Mouse (Mus musculus) liver, embryonic 13.5 days (tissue): ENCODE results near the gene Scgb1b20. TPM values are rescaled to one million over a fixed set of nuclear protein-coding genes. Genes with fewer than 3 reads are reported as not detected.
"Not testable (repeated sequence)": the region's sequence is repeated elsewhere in the genome, so short reads cannot be mapped to it uniquely, and the experiment has no call there.

Experiments used
- ATAC-seq: fragments of 200-750 bp; cut with Nextera tagmentation; 2 replicates; pipeline ENCODE4 v1.8.0; 2017; ENCODE audit warnings: low read depth, mild to moderate bottlenecking, moderate number of reproducible peaks, moderate library complexity
- DNase-seq: peaks from one replicate; pipeline ENCODE4 v3.0.0; 2022
- H3K27ac ChIP-seq: fragments of 300-500 bp; sonication (generic); 2 replicates; pipeline ENCODE4 v1.5.1; 2015; ENCODE audit warnings: moderate library complexity, mild to moderate bottlenecking, inconsistent platforms
- H3K27me3 ChIP-seq: fragments of 300-500 bp; sonication (generic); 2 replicates; pipeline ENCODE4 v1.6.1; 2015; ENCODE audit warnings: mild to moderate bottlenecking, inconsistent platforms
- H3K36me3 ChIP-seq: fragments of 300-500 bp; sonication (generic); 2 replicates; pipeline ENCODE4 v1.6.1; 2015; ENCODE audit warnings: mild to moderate bottlenecking, inconsistent platforms
- H3K4me1 ChIP-seq: fragments of 300-500 bp; sonication (generic); replicated peaks from 2 replicates; pipeline ENCODE4 v1.6.1; 2015; ENCODE audit warnings: inconsistent platforms
- H3K4me2 ChIP-seq: fragments of 300-500 bp; sonication (generic); 2 replicates; pipeline ENCODE4 v1.6.1; 2015; ENCODE audit warnings: inconsistent platforms, mild to moderate bottlenecking, moderate library complexity
- H3K4me3 ChIP-seq: fragments of 300-500 bp; sonication (generic); replicated peaks from 2 replicates; pipeline ENCODE4 v1.5.1; 2015; ENCODE audit warnings: mild to moderate bottlenecking, inconsistent platforms
- H3K9ac ChIP-seq: fragments of 300-500 bp; sonication (generic); 2 replicates; pipeline ENCODE4 v1.6.1; 2015; ENCODE audit warnings: mild to moderate bottlenecking, inconsistent platforms
- H3K9me3 ChIP-seq: fragments of 300-500 bp; sonication (generic); replicated peaks from 2 replicates; pipeline ENCODE4 v1.6.1; 2016; ENCODE audit warnings: inconsistent platforms
- WGBS: fragments of 180-500 bp; shearing (Covaris S2); methylation state at CpG from one replicate; pipeline ENCODE4 v1.1.7; 2015; ENCODE audit not compliant: insufficient replicate concordance; 5-methylcytosine and 5-hydroxymethylcytosine counted together
- polyA plus RNA-seq: library from polyadenylated mRNA; unstranded; fragments of >200 nt; fragmentation: Nextera tagmentation; extraction: Ambion mirVana; gene quantifications from 2 replicates; pipeline ENCODE4 v1.2.1, GENCODE M21; 2015

Gene Scgb1b20
- not detected in 2 replicates for polyA plus RNA-seq

DNA sequence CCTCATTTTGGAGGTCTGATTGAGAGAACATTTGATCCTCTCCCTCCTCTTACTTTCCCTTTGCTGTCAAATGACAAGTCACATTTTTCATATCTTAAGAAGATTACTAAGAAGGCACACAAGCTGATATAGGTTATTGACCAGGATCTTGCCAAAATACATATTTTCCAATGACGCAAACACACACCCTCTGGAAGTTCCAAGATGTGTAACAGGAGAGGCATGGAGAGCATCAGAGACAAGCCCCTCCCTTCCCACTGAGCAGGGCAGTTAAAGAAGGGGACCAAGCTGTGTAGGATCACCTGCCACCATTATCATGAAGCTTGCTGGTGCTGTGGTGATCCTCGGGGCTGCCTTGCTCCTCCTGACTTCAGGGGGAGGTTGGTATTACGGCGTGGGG is at the start of gene Scgb1b20:
Gene Scgb1b20, plus strand, starts transcription at position 301 of the 400 bp plus-strand sequence.
- 55% methylated on average over 4 of the region's 4 CpGs for WGBS

DNA sequence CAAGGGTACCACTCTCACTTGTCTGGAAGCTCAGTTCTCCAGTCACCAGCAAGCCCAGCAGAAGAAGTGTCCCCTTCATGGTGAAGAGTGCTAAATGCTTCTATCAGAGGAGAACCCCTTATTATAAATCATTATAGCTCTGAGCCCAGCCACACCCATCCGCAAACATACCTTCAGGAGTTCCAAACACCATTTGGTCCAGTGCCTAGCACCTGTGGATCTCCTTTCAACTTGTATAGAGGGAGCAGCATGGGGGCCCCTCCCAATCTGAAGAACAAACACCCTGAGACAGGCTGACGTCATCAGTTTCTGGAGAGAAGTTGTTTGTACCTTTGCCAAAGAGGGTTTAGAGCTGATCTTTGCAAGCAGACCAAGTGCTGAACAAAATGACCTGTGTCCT is 6.8 kb upstream of the Scgb1b20 start, which contains the start of gene Scgb2b20:
Gene Scgb2b20, minus strand, starts transcription at position 101 of the 400 bp plus-strand sequence.
- H3K4me2 ChIP-seq, DNase-seq, H3K27me3 ChIP-seq, H3K9ac ChIP-seq, ATAC-seq, H3K36me3 ChIP-seq, H3K4me1 ChIP-seq, H3K27ac ChIP-seq, H3K4me3 ChIP-seq, H3K9me3 ChIP-seq: not testable (repeated sequence)
- 65% methylated on average over 2 of the region's 2 CpGs for WGBS

More for the DNA sequence above, at the start of gene Scgb1b20:
- not testable (repeated sequence) for H3K27me3 ChIP-seq, H3K4me2 ChIP-seq, H3K36me3 ChIP-seq, H3K4me3 ChIP-seq, H3K4me1 ChIP-seq, ATAC-seq, H3K27ac ChIP-seq, DNase-seq, H3K9me3 ChIP-seq, H3K9ac ChIP-seq

DNA sequence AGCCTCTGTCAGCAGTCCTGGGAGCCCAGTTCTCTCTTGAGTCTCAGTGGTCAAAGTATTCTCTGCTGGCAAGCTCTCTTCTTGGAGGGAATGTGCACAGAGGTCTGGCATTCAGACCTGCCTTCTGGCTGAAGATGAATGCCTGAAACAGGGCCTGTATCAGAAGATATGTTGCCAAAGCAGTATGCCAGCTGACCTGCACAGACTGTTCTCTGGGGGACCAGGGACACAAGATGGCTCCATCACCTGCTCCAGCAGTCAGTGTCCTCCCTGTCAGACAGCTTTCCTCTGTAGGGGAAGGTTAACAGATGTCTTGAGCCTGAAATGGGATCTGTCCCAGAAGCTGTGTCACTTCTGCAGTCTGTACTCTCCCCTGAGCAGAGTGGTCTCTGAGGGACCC is 26.7 kb downstream of the Scgb1b20 start:
- H3K9me3 ChIP-seq, H3K9ac ChIP-seq, H3K4me1 ChIP-seq, H3K27me3 ChIP-seq, ATAC-seq, H3K36me3 ChIP-seq, H3K27ac ChIP-seq, H3K4me2 ChIP-seq, H3K4me3 ChIP-seq, DNase-seq: not testable (repeated sequence)

DNA sequence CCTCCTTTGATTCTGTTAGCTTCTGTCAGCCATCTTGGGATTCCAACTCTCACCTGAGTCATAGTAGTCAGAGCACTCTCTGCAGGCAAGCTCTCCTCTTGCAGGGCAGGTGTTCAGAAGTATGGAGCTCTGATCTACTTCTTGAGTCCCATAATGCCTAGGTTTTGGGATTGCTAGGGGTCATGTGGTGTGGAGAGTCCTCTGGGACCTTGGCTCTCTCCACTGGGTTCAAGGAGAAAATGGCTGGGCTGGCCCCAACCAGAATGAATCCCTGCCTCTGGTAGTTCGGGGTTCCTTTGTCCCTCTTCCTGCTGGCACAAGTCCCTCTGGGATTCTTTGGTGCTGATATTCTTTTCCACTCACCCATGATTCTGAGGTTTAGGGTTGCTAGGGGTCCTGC is 28.6 kb downstream of the Scgb1b20 start:
- Histone ChIP-seq H3K9ac (no peak overlapping the region), H3K4me2 (no peak overlapping the region), H3K36me3 (no peaks in the 10 kb centered on the region), H3K27me3 (no peaks in the 10 kb centered on the region), H3K4me1 (no peaks in the 10 kb centered on the region), H3K27ac (no peak overlapping the region), H3K9me3 (peaks cover 7% of the 10 kb centered on the region; the same call in 1 of the 2 replicates), H3K4me3 (no peak overlapping the region)
- DNase-seq (no peak), ATAC-seq (no peak)
- WGBS = 64% methylated on average over 1 of the region's 1 CpGs

GRCm38 (mm10) chr7:33409681-33410080 is 36.6 kb downstream of the Scgb1b20 start:
- not testable (repeated sequence) for H3K9me3 ChIP-seq, H3K4me3 ChIP-seq, ATAC-seq, H3K4me2 ChIP-seq, DNase-seq, H3K27me3 ChIP-seq, H3K4me1 ChIP-seq, H3K9ac ChIP-seq, H3K27ac ChIP-seq, H3K36me3 ChIP-seq
- WGBS = 41% methylated on average over 1 of the region's 1 CpGs

Other genes with a start within 250 kb of the Scgb1b20 start
- gene Scgb2b18, start 199.4 kb upstream of the Scgb1b20 start, polyA plus RNA-seq = not detected in 2 replicates
- not detected in 2 replicates for gene Scgb1b18, start 187.7 kb upstream of the Scgb1b20 start, polyA plus RNA-seq
- gene Scgb2b19, start 92.9 kb upstream of the Scgb1b20 start, polyA plus RNA-seq = not detected in 2 replicates
- gene Scgb1b19, start 85.9 kb upstream of the Scgb1b20 start, polyA plus RNA-seq = not detected in 2 replicates
- not detected in 2 replicates for gene Scgb2b20, start 6.9 kb upstream of the Scgb1b20 start, polyA plus RNA-seq
- gene Scgb2b21, start 147.2 kb downstream of the Scgb1b20 start, polyA plus RNA-seq = not detected in 2 replicates